Mouse (Mus musculus) MN1 (cell line): ENCODE results near the gene Ppp1cc.
A peak's percentile ranks its signal among the peaks of the same experiment; 100 is the strongest.
"Not testable (repeated sequence)": the region's sequence is repeated elsewhere in the genome, so short reads cannot be mapped to it uniquely, and the experiment has no call there.

ENCODE experiments used
- DNase-seq: peaks from one replicate; pipeline ENCODE4 v3.0.0-alpha.2; 2016; ENCODE audit warnings: low spot score

Gene Ppp1cc

GRCm38 (mm10) chr5:122136508-122137408 lies 21.3 kb upstream of the Ppp1cc start:
- DNase-seq = no peak

DNA sequence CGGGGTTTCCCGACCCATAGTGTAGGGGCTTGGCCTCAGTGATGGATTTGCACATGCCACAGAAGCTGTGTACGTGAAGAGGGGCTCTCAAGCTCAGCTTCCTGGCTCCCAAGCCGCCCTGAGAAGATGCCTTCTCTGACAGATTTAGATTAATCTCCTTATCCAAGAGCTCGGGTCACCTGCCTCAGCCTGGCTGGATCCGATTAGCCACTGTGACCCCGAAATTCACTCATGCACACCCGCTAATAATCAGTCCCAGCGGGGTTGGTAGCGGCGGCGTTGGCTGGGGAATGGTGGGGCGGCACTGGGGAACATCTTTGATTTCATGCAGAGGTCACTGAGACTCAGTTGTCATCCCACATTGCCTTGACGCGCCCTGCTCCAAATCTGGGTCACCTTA lies 19.2 kb upstream of the Ppp1cc start:
- DNase-seq = no peak

DNA sequence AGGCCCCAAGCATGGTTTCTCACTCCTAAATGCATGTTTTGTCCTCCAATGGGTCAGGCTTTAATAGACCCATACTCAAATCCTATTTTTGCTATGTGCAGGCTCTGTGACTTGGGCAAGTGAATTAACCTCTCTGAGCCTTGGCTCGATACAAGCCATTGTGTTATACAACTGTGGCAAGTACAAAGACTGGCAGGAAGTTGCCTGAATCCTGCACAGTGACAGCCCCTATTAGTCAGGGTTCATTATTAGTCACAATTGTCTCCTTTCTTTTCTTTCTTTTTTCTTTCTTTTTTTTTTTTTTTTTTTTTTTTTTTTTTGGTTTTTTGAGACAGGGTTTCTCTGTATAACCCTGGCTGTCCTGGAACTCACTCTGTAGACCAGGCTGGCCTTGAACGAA lies 18.3 kb upstream of the Ppp1cc start:
- not testable (repeated sequence) for DNase-seq

GRCm38 (mm10) chr5:122140723-122141122 lies 17.4 kb upstream of the Ppp1cc start, which contains the start of gene Ccdc63:
Ccdc63 (minus strand) TSS chr5:122140823.
- no peak for DNase-seq

DNA sequence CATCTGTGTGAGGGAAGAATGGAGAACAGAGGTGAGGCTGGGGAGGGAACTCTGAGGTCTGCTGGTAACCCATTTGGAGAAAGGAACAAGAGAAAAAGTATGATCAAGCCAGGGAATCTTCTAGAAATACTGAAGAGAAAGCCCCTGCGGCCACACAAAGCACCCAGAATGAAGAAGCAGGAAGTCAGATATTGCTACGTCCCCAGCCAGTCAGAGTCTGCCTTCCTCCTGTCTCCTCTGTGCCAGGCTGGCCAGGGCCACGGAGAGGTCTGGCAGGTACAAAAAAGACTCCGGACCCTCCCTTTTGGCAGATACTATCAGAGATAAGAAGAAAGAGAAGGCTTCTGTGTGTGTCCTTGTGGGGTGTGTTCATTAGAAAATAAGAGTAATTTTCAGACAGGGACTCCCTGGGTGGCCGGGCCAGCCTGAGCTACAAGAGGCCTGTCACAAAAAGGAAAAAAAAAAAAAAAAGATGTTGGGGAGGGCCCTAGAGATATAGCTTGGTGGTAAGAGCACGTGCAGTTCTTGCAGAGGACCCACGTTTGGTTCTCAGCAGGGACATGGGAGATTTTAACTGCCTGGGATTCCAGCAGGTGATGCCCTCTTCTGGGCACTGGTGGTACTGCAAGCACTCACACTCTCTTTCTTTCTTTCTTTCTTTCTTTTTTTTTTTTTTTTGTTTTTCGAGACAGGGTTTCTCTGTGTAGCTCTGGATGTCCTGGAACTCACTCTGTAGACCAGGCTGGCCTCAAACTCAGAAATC lies 15.7 kb upstream of the Ppp1cc start:
- DNase-seq = no peak

- no peak for DNase-seq
Measured at GRCm38 (mm10) chr5:122143543-122143942, 14.5 kb upstream of the Ppp1cc start.

DNA sequence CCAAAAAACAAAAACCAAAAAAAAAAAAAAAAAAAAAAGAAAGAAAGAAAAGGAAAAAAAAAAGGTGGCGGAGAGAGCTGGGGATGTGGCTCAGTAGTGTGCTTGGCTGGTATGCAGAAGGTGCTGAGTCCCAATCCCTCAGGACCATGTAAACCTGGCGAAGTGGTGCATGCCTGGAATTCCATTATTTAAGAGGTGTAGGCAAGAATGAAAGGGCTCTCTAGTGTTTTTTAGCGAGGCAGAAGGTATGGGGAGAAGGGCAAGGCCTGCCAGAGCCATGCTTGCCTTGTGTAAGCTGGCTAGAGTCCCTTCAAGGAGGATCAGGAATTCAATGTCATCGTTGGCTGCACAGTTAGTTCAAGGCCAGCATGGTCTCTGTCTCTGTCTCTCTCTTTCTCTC lies 13.3 kb upstream of the Ppp1cc start:
- DNase-seq = no peak

DNA sequence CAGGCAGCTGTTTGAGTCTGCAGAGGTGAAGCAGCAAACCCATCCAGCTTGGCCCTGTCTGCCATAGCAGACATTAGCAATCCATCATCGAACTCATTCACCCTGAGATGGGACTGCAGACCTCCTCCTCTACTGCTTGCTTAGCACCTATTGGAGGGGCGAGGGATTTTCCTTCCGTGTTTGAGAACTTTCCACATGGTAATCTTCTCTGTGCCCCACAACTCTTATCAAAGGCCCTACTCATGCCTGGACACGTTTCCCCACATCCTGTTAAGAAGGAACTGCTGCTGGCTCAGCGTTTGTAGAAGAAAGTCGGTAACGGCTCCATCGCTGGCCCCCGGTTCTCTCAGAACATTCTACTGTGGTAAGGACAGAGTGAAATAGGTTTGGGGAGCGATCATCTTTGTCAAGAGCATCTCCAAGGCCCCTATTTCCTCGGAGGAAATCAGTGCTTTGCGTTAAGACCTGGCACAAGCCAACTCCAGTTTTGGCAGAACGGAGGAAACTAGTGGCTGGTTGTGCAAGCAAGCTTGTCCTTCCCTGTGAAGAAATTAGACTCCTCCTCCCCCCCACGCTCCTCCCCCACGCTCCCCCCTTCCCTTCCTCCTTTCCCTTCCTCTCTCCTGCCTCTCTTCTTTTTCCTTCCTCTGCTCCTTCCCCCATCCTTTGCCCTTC lies 12.6 kb upstream of the Ppp1cc start:
- DNase-seq = peak; percentile 87

DNA sequence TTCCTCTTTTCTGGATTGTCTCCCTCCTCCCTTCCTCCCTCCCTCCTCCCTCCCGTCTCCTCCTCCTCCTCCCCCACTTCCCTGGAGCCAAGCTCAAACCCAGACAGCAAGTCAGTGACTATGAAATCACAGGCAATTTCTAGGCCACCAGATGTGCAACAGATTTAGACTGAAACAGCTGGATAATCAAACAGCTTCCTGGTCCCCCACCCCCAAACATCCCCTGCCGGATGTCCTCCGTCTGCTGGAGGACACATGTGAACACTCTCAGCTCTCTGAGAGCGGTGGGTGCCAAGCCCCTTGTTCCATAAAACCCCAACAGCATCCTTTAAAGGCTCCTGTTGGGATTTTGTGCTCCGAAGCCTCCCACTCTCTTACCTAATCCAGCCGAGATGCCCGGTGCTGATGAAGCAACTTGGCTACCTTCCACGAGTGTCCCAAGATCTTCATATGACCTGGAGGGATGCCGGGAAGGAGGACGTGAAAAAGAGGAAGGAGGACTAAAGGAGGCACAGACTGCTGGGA lies 12.0 kb upstream of the Ppp1cc start:
- DNase-seq = peak; percentile 71

GRCm38 (mm10) chr5:122146609-122147008 lies 11.5 kb upstream of the Ppp1cc start:
- DNase-seq = no peak

DNA sequence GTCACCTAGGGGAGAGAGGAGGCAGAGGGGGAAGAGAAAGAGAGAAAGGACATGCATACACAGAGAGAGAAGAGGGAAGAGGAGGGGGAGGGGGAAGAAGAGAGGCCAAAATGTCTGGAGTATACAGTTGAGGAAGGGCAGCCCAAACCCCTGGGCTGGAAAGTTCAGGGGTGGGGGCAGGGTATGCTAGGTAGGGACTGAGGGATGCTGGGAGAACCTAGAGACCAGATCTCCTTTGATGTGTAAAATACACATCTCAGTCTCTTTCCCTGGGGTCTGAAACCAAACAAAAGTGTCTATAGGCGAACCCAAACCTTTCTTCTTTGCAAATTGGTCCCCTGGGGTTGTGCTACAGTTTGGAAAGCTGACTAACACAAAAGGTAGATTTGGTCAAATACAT lies 10.0 kb upstream of the Ppp1cc start:
- DNase-seq = no peak

- no peak for DNase-seq
Measured at GRCm38 (mm10) chr5:122149259-122149658, 8.8 kb upstream of the Ppp1cc start.

GRCm38 (mm10) chr5:122152508-122152907 lies 5.6 kb upstream of the Ppp1cc start:
- DNase-seq = not testable (repeated sequence)

DNA sequence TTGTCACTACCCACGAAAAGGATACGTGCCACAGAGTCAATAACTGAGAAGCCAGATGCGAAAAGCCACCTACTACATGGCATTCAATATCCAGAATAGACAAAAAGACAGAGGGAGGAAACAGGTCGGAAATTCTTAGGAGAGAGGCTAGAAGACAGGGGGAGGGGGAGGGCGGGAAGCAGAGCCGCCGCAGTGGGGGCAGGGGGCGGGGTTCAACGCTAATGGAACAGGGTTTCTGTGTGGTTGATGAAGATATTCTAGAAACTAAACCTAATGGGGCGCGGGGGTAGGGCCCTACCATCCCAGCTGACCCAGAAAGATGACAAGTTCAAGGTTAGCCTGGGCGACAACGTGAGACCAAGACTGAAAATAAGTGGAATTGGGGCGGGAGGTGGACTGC lies 4.1 kb upstream of the Ppp1cc start:
- no peak for DNase-seq

DNA sequence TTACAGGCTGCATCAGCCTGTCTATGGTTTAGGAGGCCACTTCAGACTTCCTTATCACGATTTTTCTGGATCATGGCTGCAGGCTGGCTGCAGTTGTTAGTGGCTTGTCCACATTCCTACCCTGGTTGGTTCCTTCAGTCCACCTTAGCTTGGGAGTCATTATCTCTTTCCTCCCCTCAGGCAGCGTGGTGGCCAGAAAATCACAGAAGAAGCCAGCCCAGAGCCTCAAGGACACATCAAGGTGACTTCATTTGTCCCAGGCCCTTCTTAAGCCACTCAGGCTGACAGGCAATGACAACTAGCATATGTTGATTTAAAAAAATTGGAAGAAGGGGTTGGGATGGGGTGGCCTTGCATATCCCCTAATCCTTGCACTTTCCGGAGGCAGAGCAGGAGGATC lies 3.3 kb upstream of the Ppp1cc start:
- DNase-seq = no peak

DNA sequence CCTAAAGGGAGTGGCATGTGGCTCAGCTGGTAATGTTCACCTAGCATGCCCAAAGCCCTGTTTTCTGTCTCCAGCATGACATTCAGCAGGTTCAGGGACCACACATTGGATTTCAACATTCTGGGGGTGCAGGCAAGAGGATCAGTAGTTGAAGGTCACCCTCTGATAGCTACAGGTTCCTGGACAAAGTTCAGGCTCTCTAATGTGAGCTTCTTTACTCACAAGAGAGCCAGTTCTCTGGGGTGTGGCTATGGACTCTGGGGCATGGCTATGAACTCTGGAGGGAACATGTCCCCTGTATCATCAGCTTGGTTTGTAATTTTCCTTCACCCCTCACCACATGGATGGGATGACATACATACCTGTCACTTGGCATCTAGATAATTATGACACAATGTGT lies 2.5 kb upstream of the Ppp1cc start:
- no peak for DNase-seq

- no peak for DNase-seq
Measured at GRCm38 (mm10) chr5:122156486-122156885, 1.6 kb upstream of the Ppp1cc start.

DNA sequence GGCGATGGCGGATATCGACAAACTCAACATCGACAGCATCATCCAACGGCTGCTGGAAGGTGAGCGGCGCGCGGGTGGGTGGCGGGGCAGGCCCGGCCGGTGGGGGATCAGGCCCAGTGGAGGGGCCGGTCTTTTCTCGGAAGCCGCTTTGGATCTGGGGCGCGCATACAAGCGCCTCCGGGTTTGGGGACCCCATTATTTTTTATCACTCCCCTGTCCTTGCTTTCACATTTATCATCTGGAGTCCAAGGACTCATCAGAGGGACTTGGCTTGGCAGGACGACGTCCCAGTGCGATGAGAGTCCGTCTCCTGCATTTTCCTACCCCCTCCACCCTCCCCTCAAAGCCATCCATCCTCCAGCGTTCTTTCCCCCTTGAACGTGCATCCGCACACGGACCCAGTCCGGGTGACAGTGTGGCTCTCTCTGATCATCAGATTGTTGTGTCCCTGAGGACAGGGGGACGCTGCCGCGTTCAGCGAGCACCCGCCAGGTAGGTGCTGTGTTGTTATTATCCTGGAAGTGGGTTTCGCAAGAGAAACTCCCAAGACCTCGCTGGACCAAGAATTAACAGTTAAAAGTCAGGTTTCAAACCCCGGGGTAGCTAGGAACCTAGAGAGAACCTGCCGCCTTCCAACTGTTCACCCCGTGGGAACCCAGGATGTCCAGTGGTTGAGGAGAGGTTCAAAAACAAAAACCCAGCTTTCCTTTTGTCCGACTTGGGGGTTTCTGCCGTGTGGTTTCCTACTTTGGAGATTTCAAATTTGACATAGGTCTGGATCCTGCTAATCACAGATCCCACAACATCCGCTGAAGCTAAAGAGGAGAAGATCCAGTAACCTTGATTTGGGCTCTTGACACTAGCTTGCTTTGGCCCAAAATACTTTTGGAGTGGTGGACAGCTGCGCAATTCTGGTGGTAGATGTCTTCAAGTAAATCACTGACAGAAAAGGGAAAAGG lies 758 bp downstream of the Ppp1cc start:
- no peak for DNase-seq

DNA sequence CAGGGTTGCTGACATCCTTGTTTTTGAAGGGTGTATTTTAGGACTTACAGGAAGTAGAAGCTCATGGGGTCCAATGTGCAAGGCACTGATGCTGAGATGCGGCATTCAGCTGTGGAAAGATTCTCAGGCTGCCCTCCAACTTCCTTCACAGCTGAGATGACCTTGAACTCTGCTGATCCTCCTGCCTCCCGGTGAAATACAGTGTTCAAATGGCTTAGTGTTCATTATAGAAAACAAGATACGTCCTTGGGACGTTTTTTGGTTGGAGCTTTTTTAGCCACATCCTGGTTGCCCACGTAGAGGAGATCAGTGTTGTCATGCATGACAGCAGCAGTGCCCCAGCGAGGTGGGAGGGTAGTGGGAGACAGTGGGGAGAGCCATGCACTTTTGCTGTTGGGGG lies 5.1 kb downstream of the Ppp1cc start:
- DNase-seq = no peak

- DNase-seq = no peak
Measured at GRCm38 (mm10) chr5:122164011-122164410, 5.9 kb downstream of the Ppp1cc start.

DNA sequence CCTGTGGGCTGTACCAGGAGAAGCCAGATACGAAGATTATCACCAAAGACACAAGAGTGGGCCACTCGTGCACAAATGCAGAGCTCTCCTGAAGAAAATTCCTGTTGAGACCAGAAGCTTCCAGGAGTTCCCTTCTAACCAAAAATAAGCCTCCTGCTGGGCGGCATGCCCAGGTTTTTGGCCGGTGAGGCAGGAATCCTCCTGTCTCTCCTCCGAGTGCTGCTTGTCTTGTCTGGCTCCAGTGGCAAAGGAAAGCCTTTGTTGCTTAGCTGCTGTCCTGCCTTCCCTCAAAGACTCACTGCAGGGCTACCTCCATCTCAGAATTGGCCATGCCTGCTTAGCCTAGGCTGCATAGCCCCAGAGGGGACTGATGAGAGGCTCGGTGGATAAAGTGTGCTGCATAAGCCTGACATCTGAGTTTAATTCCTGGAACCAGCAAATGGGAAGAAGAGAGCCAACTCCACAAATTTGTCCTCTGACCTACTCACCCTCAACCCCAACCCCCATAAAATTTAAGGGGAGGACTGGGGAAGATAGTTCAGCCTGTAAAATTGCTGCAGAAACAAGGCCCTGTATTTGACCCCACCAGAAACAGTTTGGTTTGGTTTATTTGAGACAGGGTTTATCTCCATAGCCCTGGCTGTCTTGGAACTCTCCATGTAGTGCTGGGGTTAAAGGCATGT lies 7.3 kb downstream of the Ppp1cc start:
- DNase-seq = no peak
